Mouse (Mus musculus) left cerebral cortex, postnatal 10 days (tissue): ENCODE results near the gene Slc12a5. TPM values are rescaled to one million over a fixed set of nuclear protein-coding genes. Genes with fewer than 3 reads are reported as not detected.

Experiments
- total RNA-seq, 2 experiments: library from RNA; stranded (reverse); gene quantifications; 2 replicates each; pipeline ENCODE4 v1.2.3; 2021

Slc12a5 gene
- total RNA-seq, 2 experiments from 2014 or later: 350 to 355 TPM

Other genes with a start within 250 kb of the Slc12a5 start
- not detected for gene Spint5, start 245.5 kb upstream of the Slc12a5 start, total RNA-seq
- 1 to 10 TPM in 1 of 2 experiments, under 1 TPM in 1; 0.94 to 1.1 TPM for gene Wfdc3, start 214.9 kb upstream of the Slc12a5 start, total RNA-seq
- gene Dnttip1, start 214.8 kb upstream of the Slc12a5 start, total RNA-seq: 10 to 100 TPM; 32.7 to 34.1 TPM
- gene Ube2c, start 190.9 kb upstream of the Slc12a5 start, total RNA-seq: 1 to 10 TPM; 4.1 to 6.4 TPM
- not detected for gene Tnnc2, start 180.8 kb upstream of the Slc12a5 start, total RNA-seq
- gene Snx21, start 175.0 kb upstream of the Slc12a5 start, total RNA-seq: 10 to 100 TPM; 48.1 to 49.2 TPM
- gene Acot8, start 155.9 kb upstream of the Slc12a5 start, total RNA-seq: 10 to 100 TPM; 22.1 to 30.0 TPM
- 1 to 10 TPM; 8.9 to 9.0 TPM for gene Zswim3, start 155.7 kb upstream of the Slc12a5 start, total RNA-seq
- 10 to 100 TPM; 19.6 to 20.3 TPM for gene Zswim1, start 138.1 kb upstream of the Slc12a5 start, total RNA-seq
- under 1 TPM in 1 of 2 experiments, not detected in 1; 0.58 TPM for gene Spata25, start 132.3 kb upstream of the Slc12a5 start, total RNA-seq
- gene Ctsa, start 127.9 kb upstream of the Slc12a5 start, total RNA-seq: 10 to 100 TPM; 77.5 to 78.8 TPM
- gene Neurl2, start 127.3 kb upstream of the Slc12a5 start, total RNA-seq: 1 to 10 TPM; 5.4 to 6.7 TPM
- gene Pltp, start 103.1 kb upstream of the Slc12a5 start, total RNA-seq: 10 to 100 TPM; 63.8 to 79.4 TPM
- 10 to 100 TPM; 41.4 to 45.9 TPM for gene Pcif1, start 81.5 kb upstream of the Slc12a5 start, total RNA-seq
- 10 to 100 TPM; 22.7 to 24.4 TPM for gene Zfp335, start 49.0 kb upstream of the Slc12a5 start, total RNA-seq
- 1 to 10 TPM; 2.9 to 3.4 TPM for gene Mmp9, start 20.0 kb upstream of the Slc12a5 start, total RNA-seq
- gene Ncoa5, start 74.1 kb downstream of the Slc12a5 start, total RNA-seq: 10 to 100 TPM; 61.1 to 61.2 TPM
- 1 to 10 TPM; 1.2 to 2.5 TPM for gene Cd40, start 94.8 kb downstream of the Slc12a5 start, total RNA-seq
- gene 1700025C18Rik, start 129.9 kb downstream of the Slc12a5 start, total RNA-seq: not detected